Comparison of ENCODE assay signal across 9 mouse cellular contexts in genomic region chr4:135658484-135658883, GRCm38 (mm10). TPM values are rescaled to one million over a fixed set of nuclear protein-coding genes. Genes with fewer than 3 reads are reported as not detected.
DNase-seq lines count a peak whose midpoint lies in the region; ATAC-seq and TF ChIP-seq lines count a peak whose summit lies in the region.
"Had no signal": no experiment of that assay in that cellular context is flagged by ENCODE, and none has a peak within 500 bp of the region (broad histone marks: within the 10 kb centered on the region; RNA-seq: fewer than 3 reads in every experiment).

No protein-coding gene starts in this region.

- DNase-seq in midbrain, embryonic 10.5 days (ENCODE audit: low spot score) = no peak
- no peak for DNase-seq in midbrain, postnatal 0 days (ENCODE audit: low spot score)
- peak; percentile 71 for DNase-seq in fibroblast of lung, adult 2 months (ENCODE audit: low read depth)
- peak; percentile 72 to 75 for DNase-seq in heart, postnatal 10 days
- no peak for DNase-seq in gastrocnemius, postnatal 4 days (ENCODE audit: low spot score in 2 of 2)
- no peak for DNase-seq in embryo, embryonic 9.5 days (ENCODE audit: extremely low spot score)

- H3K9me3 ChIP-seq in midbrain, embryonic 10.5 days (replicated peaks) = no peaks in the 10 kb centered on the region
- H3K9me3 ChIP-seq in midbrain, postnatal 0 days (ENCODE audit: low read length) = no peaks in the 10 kb centered on the region
- H3K9me3 ChIP-seq: neural tube, embryonic 13.5 days had no signal

- no peak for TF ChIP-seq CTCF in midbrain, postnatal 0 days (IDR thresholded peaks at IDR 0.05)

- H3K9ac ChIP-seq in midbrain, postnatal 0 days (replicated peaks; ENCODE audit: low read length, poor library complexity, severe bottlenecking) = no peak overlapping the region
- H3K9ac ChIP-seq: neural tube, embryonic 13.5 days had no signal

- peaks cover 3% of the 10 kb centered on the region; the same call in 1 of the 2 replicates for H3K27me3 ChIP-seq in midbrain, embryonic 10.5 days (ENCODE audit: low read depth, poor library complexity, severe bottlenecking)
- no peaks in the 10 kb centered on the region for H3K27me3 ChIP-seq in midbrain, postnatal 0 days (ENCODE audit: insufficient read depth, low read length)
- H3K27me3 ChIP-seq: neural tube, embryonic 13.5 days had no signal

- no peak overlapping the region for H3K4me3 ChIP-seq in midbrain, embryonic 10.5 days
- H3K4me3 ChIP-seq in midbrain, postnatal 0 days (ENCODE audit: low read depth, low read length) = no peak overlapping the region
- H3K4me3 ChIP-seq: neural tube, embryonic 13.5 days had no signal

- intact Hi-C loops in heart, postnatal 10 days (cut with DNase I) = no loop called here

- H3K4me2 ChIP-seq in midbrain, postnatal 0 days (ENCODE audit: low read depth, low read length, poor library complexity, severe bottlenecking) = no peak overlapping the region
- H3K4me2 ChIP-seq: neural tube, embryonic 13.5 days had no signal

- 0 out of 2 replicates have a peak overlapping the region, but pooled peaks have one; percentile 42 for H3K27ac ChIP-seq in midbrain, embryonic 10.5 days (replicated peaks)
- H3K27ac ChIP-seq in midbrain, postnatal 0 days (ENCODE audit: low read depth, low read length) = no peak overlapping the region
- H3K27ac ChIP-seq: neural tube, embryonic 13.5 days had no signal

- no peaks in the 10 kb centered on the region for H3K36me3 ChIP-seq in midbrain, embryonic 10.5 days
- no peaks in the 10 kb centered on the region for H3K36me3 ChIP-seq in midbrain, postnatal 0 days (ENCODE audit: insufficient read depth, low read length)
- H3K36me3 ChIP-seq: neural tube, embryonic 13.5 days had no signal

- H3K4me1 ChIP-seq in midbrain, embryonic 10.5 days = peaks cover 19% of the 10 kb centered on the region
- peaks cover 6% of the 10 kb centered on the region; the same call in 1 of the 2 replicates for H3K4me1 ChIP-seq in midbrain, postnatal 0 days (ENCODE audit: insufficient read depth, low read length)

- no peak for ATAC-seq in midbrain, postnatal 0 days (ENCODE audit: low FRiP score)
- ATAC-seq in megakaryocyte-erythroid progenitor cell, adult 5-6 weeks (replicated peaks; ENCODE audit: low FRiP score, low TSS enrichment, poor library complexity, severe bottlenecking) = peak; percentile 66
- ATAC-seq: inflammation-experienced regulatory T-cells, adult 6 months had no signal

- WGBS in midbrain, embryonic 10.5 days = 79% methylated on average over 5 of the region's 5 CpGs
- 79% methylated on average over 5 of the region's 5 CpGs for WGBS in midbrain, postnatal 0 days

RNA-seq across cellular contexts. Expression of gene Ifnlr1, which starts 27.6 kb away (rescaled TPM):
- polyA plus RNA-seq in midbrain, embryonic 10.5 days (2016; fragmentation: Nextera tagmentation; extraction: Ambion mirVana) = 0.10 and 0.21 TPM in 2 replicates
- total RNA-seq in midbrain, postnatal 0 days (2014; rRNA removed) = 0.22 and 0.28 TPM in 2 replicates
- 0.06 and 0.10 TPM in 2 replicates for polyA plus RNA-seq in midbrain, postnatal 0 days (2015; fragmentation: Nextera tagmentation; extraction: Ambion mirVana)
- 1 to 10 TPM; 3.4 to 4.1 TPM for total RNA-seq in heart, postnatal 10 days (2021)
- 0.28 and 1.6 TPM in 2 replicates for total RNA-seq in megakaryocyte-erythroid progenitor cell, adult 5-6 weeks (2014; fragmentation: Nextera tagmentation)
- 0.15 and 0.28 TPM in 2 replicates for total RNA-seq in megakaryocyte-erythroid progenitor cell, adult 5-6 weeks (2017)
- total RNA-seq in gastrocnemius, postnatal 4 days (2021) = under 1 TPM; 0.16 to 0.17 TPM
- polyA plus RNA-seq: inflammation-experienced regulatory T-cells, adult 6 months had no signal

Comparison
In these comparisons a context has a peak if more than half of its experiments do, and no peak if none do; other contexts are left out.
1. DNase-seq: peak in fibroblast of lung, adult 2 months (single experiment) and heart, postnatal 10 days (2 of 2); none in midbrain, embryonic 10.5 days (single experiment), midbrain, postnatal 0 days (single experiment), gastrocnemius, postnatal 4 days (0 of 2) and embryo, embryonic 9.5 days (single experiment).